Mouse (Mus musculus) stomach, postnatal 0 days (tissue): ENCODE data around the gene Serpina3n.
"Not testable (repeated sequence)": the region's sequence is repeated elsewhere in the genome, so short reads cannot be mapped to it uniquely, and the experiment has no call there.

ENCODE experiments used
- CTCF ChIP-seq: IDR thresholded peaks from 2 replicates; pipeline ENCODE4 v1.5.1; 2016; ENCODE audit warnings: antibody characterized with exemption, low read depth, mild to moderate bottlenecking, moderate library complexity
- EP300 ChIP-seq: optimal IDR thresholded peaks from 2 replicates; pipeline ENCODE3; 2016; ENCODE audit warnings: antibody characterized with exemption

DNA sequence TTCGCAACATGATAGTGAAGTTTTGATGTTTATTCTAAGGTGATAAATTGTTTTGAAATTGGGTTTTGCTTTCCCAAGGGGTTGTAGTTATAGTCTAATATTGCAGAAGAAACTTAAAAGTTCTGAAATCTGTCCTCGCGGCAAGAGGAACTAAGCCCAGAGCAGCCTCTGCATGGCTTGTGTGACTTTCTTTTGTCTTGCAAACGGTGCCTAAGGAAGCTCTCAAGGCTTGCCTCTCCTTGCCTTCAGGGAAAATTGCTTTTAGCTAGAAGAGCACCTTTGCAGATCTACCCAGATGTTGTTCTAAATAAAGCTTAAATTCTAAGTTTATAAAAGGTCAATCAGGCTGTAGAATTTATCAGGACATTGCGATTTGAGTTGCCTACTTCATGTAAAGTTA, 27.7 kb upstream of the Serpina3n start:
- not testable (repeated sequence) for TF ChIP-seq CTCF, EP300
